Mouse (Mus musculus) intestine, embryonic 15.5 days (tissue): ENCODE data around the gene Gm5624. TPM values are rescaled to one million over a fixed set of nuclear protein-coding genes. Genes with fewer than 3 reads are reported as not detected.
"Not testable (repeated sequence)": the region's sequence is repeated elsewhere in the genome, so short reads cannot be mapped to it uniquely, and the experiment has no call there.

Experiments used
- ATAC-seq: fragments of 200-750 bp; cut with Nextera tagmentation; 2 replicates; pipeline ENCODE4 v1.8.0; 2017; ENCODE audit warnings: moderate TSS enrichment, moderate library complexity
- H3K27ac ChIP-seq: fragments of 300-500 bp; sonication (generic); 2 replicates; pipeline ENCODE4 v1.5.1; 2015; ENCODE audit warnings: mild to moderate bottlenecking, inconsistent platforms
- H3K27me3 ChIP-seq: fragments of 300-500 bp; sonication (generic); replicated peaks from 2 replicates; pipeline ENCODE4 v1.6.1; 2015; ENCODE audit warnings: inconsistent platforms
- H3K36me3 ChIP-seq: fragments of 300-500 bp; sonication (generic); 2 replicates; pipeline ENCODE4 v1.6.1; 2015; ENCODE audit warnings: inconsistent platforms
- H3K4me1 ChIP-seq: fragments of 300-500 bp; sonication (generic); replicated peaks from 2 replicates; pipeline ENCODE4 v1.6.1; 2015; ENCODE audit warnings: inconsistent platforms
- H3K4me2 ChIP-seq: fragments of 300-500 bp; sonication (generic); replicated peaks from 2 replicates; pipeline ENCODE4 v1.6.1; 2015; ENCODE audit warnings: mild to moderate bottlenecking, inconsistent platforms
- H3K4me3 ChIP-seq: fragments of 300-500 bp; sonication (generic); replicated peaks from 2 replicates; pipeline ENCODE4 v1.5.1; 2015; ENCODE audit warnings: inconsistent platforms
- H3K9ac ChIP-seq: fragments of 300-500 bp; sonication (generic); 2 replicates; pipeline ENCODE4 v1.6.1; 2015; ENCODE audit warnings: inconsistent platforms
- H3K9me3 ChIP-seq: fragments of 300-500 bp; sonication (generic); 2 replicates; pipeline ENCODE4 v1.6.1; 2016; ENCODE audit warnings: inconsistent platforms
- WGBS: fragments of 180-500 bp; shearing (Covaris S2); methylation state at CpG from one replicate; pipeline ENCODE4 v1.1.7; 2015; 5-methylcytosine and 5-hydroxymethylcytosine counted together
- polyA plus RNA-seq: library from polyadenylated mRNA; unstranded; fragments of >200 nt; fragmentation: Nextera tagmentation; extraction: Ambion mirVana; gene quantifications from 2 replicates; pipeline ENCODE4 v1.2.1, GENCODE M21; 2015

Gm5624 gene
- polyA plus RNA-seq, result not detected in 2 replicates

DNA sequence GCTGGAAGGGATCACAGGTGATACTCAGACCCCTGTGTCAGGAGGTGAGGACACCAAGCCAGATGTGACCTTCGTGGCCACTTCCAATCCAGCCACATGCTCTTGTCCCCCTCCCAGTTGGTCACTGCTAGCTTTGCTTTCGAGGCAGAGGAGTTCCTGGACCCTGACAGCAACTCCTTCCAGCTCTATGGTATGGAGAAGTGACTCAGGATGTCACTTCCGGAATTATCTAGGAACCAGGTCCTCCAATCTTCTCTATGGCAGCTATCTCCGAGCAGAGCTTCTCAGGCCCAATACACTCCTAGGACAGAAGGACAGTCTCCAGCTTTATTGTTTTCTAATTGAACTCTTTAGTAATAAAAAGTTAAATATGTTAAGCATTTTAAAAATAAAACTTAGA is at the start of gene Gm5624:
Gene Gm5624 (minus strand): TSS at position 202 of the 400 bp plus-strand sequence.
- H3K4me2 ChIP-seq, H3K27ac ChIP-seq, H3K4me3 ChIP-seq, H3K27me3 ChIP-seq, H3K36me3 ChIP-seq, H3K9me3 ChIP-seq, H3K4me1 ChIP-seq, H3K9ac ChIP-seq, ATAC-seq: not testable (repeated sequence)
- 72% methylated on average over 4 of the region's 4 CpGs for WGBS

DNA sequence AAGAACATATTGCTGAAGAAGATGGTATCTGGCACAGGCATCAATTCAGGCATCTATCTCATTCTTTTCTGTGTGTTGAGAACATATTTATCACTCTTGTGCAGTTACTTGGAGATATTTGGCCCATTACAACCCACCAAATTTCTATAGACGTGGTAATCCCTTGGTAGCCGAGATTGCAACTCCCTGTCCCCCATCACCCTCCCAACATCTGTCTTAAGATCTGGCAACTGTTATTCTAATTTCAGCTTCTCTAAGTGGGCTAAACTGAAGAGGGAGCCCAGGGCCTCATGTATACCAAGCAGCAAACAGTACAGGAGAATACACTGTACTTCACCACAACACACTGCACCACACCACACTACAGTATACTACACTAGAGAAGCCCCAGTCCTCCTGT is 36.0 kb downstream of the Gm5624 start:
- H3K4me3 ChIP-seq, H3K36me3 ChIP-seq, H3K4me1 ChIP-seq, H3K27ac ChIP-seq, H3K27me3 ChIP-seq, H3K4me2 ChIP-seq, ATAC-seq, H3K9me3 ChIP-seq, H3K9ac ChIP-seq: not testable (repeated sequence)
- 86% methylated on average over 2 of the region's 2 CpGs for WGBS

DNA sequence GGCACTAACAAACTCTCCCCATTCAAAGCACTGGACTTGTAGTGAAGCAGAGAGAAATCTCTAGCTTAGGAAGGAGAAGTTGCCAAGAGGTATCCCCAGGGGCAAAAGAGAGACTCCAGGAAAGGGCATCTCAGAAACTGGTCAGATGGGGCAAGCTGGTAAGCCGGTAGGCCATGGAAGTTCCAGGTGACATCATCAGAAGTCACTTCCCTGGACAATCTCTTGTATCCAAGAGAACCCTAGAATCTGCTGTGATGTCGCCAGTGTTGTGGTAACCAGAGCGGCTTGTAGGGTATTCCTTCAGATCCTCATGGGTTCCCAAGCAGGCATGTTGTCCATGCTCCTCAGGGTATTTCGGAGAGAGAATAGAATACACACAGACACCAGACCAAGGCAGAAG is 44.9 kb downstream of the Gm5624 start, which contains the start of gene Gm8247:
Gene Gm8247 (plus strand): TSS at position 301 of the 400 bp plus-strand sequence.
- H3K9me3 ChIP-seq, ATAC-seq, H3K36me3 ChIP-seq, H3K9ac ChIP-seq, H3K27ac ChIP-seq, H3K4me1 ChIP-seq, H3K4me3 ChIP-seq, H3K4me2 ChIP-seq, H3K27me3 ChIP-seq: not testable (repeated sequence)
- 92% methylated on average over 4 of the region's 4 CpGs for WGBS

- H3K9ac ChIP-seq, H3K4me3 ChIP-seq, H3K9me3 ChIP-seq, H3K4me2 ChIP-seq, H3K27ac ChIP-seq, H3K27me3 ChIP-seq, ATAC-seq, H3K36me3 ChIP-seq, H3K4me1 ChIP-seq: not testable (repeated sequence)
- 79% methylated on average over 5 of the region's 5 CpGs for WGBS
These were observed 79.8 kb downstream of the Gm5624 start for GRCm38 (mm10) chr14:44547961-44548360.

GRCm38 (mm10) chr14:44517976-44518375 is 109.8 kb downstream of the Gm5624 start, which contains the start of gene Gm17093:
Gene Gm17093 (plus strand): TSS chr14:44518276.
- not testable (repeated sequence) for H3K4me1 ChIP-seq, H3K27me3 ChIP-seq, ATAC-seq, H3K9me3 ChIP-seq, H3K36me3 ChIP-seq, H3K27ac ChIP-seq, H3K9ac ChIP-seq, H3K4me2 ChIP-seq, H3K4me3 ChIP-seq
- 84% methylated on average over 5 of the region's 5 CpGs for WGBS

Other genes with a start within 250 kb of the Gm5624 start
- gene Gm3371, start 217.2 kb downstream of the Gm5624 start, polyA plus RNA-seq, result not detected in 2 replicates
- gene Gm8232, start 194.3 kb downstream of the Gm5624 start, polyA plus RNA-seq, result not detected in 2 replicates
- not detected in 2 replicates for gene BC061237, start 135.5 kb downstream of the Gm5624 start, polyA plus RNA-seq
- gene Gm17093, start 109.7 kb downstream of the Gm5624 start, polyA plus RNA-seq, result not detected in 2 replicates
- not detected in 2 replicates for gene Gm8247, start 44.8 kb downstream of the Gm5624 start, polyA plus RNA-seq
- gene Gm8257, start 78.5 kb upstream of the Gm5624 start, polyA plus RNA-seq, result not detected in 2 replicates
- not detected in 2 replicates for gene Gm8267, start 122.4 kb upstream of the Gm5624 start, polyA plus RNA-seq
- gene Ptgdr, start 231.4 kb upstream of the Gm5624 start, polyA plus RNA-seq, result not detected in 2 replicates